Mouse (Mus musculus) CD4-positive helper T cell, adult 2 months (primary cell): ENCODE results near the gene Gapdh.
A peak's percentile ranks its signal among the peaks of the same experiment; 100 is the strongest.

Experiments
- DNase-seq: peaks from one replicate; pipeline ENCODE4 v3.0.0-alpha.2; 2012; ENCODE audit warnings: low read depth, missing footprints, low spot score

The Gapdh gene

GRCm38 (mm10) chr6:125149569-125149950 lies 16.7 kb downstream of the Gapdh start:
- DNase-seq = no peak

- DNase-seq = no peak
Measured at GRCm38 (mm10) chr6:125148926-125149568, 17.2 kb downstream of the Gapdh start.

- no peak for DNase-seq
Measured at GRCm38 (mm10) chr6:125148251-125148925, 17.9 kb downstream of the Gapdh start.

GRCm38 (mm10) chr6:125147329-125147728 lies 18.9 kb downstream of the Gapdh start:
- DNase-seq = no peak

- DNase-seq = no peak
Measured at GRCm38 (mm10) chr6:125146797-125147196, 19.5 kb downstream of the Gapdh start.

- no peak for DNase-seq
Measured at GRCm38 (mm10) chr6:125146148-125146547, 20.1 kb downstream of the Gapdh start.

- DNase-seq = no peak
Measured at GRCm38 (mm10) chr6:125145479-125145951, 20.8 kb downstream of the Gapdh start.

GRCm38 (mm10) chr6:125145001-125145400 lies 21.3 kb downstream of the Gapdh start, which contains the start of gene Iffo1:
Iffo1 (plus strand) TSS chr6:125145241.
- peak; percentile 90 for DNase-seq

- no peak for DNase-seq
Measured at GRCm38 (mm10) chr6:125143904-125144303, 22.4 kb downstream of the Gapdh start.

GRCm38 (mm10) chr6:125143128-125143527 lies 23.1 kb downstream of the Gapdh start:
- DNase-seq = no peak

GRCm38 (mm10) chr6:125142436-125142835 lies 23.8 kb downstream of the Gapdh start:
- no peak for DNase-seq

GRCm38 (mm10) chr6:125139747-125140146 lies 26.5 kb downstream of the Gapdh start:
- DNase-seq = no peak

GRCm38 (mm10) chr6:125137002-125137671 lies 29.1 kb downstream of the Gapdh start:
- peak; percentile 52 for DNase-seq

GRCm38 (mm10) chr6:125132470-125132869 lies 33.8 kb downstream of the Gapdh start:
- no peak for DNase-seq

GRCm38 (mm10) chr6:125131302-125132156 lies 34.7 kb downstream of the Gapdh start, which contains the start of gene Nop2:
Nop2 (plus strand) TSS chr6:125131909.
- peak; percentile 95 for DNase-seq

- DNase-seq = peak; percentile 31
Measured at GRCm38 (mm10) chr6:125129710-125130402, 36.4 kb downstream of the Gapdh start.

GRCm38 (mm10) chr6:125128724-125129123 lies 37.5 kb downstream of the Gapdh start:
- DNase-seq = no peak

- DNase-seq = no peak
Measured at GRCm38 (mm10) chr6:125119387-125119786, 46.9 kb downstream of the Gapdh start.

- DNase-seq = no peak
Measured at GRCm38 (mm10) chr6:125112553-125112952, 53.7 kb downstream of the Gapdh start.
